ENCODE assay signal across 26 mouse cellular contexts in the genomic region with DNA sequence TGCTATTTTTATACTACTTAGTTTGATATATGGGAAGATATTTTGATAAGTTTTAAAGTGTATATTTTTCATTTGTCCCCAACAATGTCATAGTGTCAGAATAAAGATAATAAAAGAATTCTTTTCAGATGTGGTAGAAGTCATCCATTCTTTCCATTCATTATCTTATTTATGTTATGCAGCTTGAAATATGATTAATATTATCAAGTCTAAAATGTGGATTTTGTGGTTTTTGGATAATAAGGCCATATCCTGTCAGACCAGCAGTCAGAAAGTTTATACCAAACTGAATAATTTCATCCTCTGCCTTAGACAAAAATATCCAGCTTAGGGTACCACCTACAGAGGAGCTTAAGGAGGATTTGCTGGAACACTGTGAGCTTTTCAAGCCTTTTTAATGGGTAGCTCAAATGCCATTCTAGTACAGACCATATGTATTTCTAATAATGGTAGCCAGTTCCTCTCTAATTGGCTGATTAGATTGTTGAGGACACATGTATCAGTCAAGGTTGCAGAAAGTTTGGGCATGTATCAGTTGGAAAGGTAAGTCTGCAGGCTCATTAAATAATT.
"Had no signal": no experiment of that assay in that cellular context is flagged by ENCODE, and none has a peak within 500 bp of the region (broad histone marks: within the 10 kb centered on the region; RNA-seq: fewer than 3 reads in every experiment).

No protein-coding gene starts in this region.

- H3K9ac ChIP-seq: heart, embryonic 13.5 days; heart, embryonic 15.5 days; hindbrain, embryonic 13.5 days; hindbrain, embryonic 15.5 days; kidney, embryonic 15.5 days; limb, embryonic 13.5 days; limb, embryonic 15.5 days; liver, embryonic 12.5 days; liver, embryonic 14.5 days had no signal

- H3K4me1 ChIP-seq: heart, embryonic 13.5 days; heart, embryonic 15.5 days; hindbrain, embryonic 13.5 days; hindbrain, embryonic 15.5 days; kidney, embryonic 15.5 days; limb, embryonic 13.5 days; limb, embryonic 15.5 days; liver, embryonic 12.5 days had no signal

- DNase-seq: gastrocnemius, postnatal 14 days; gastrocnemius, postnatal 36 days; heart, adult 11 months; heart, adult 2 months; heart, postnatal 14 days; heart, postnatal 36 days; kidney, adult 11 months; kidney, adult 2 months; kidney, adult 9 months; kidney, postnatal 14 days; kidney, postnatal 36 days; layer of hippocampus, postnatal 36 days; left cerebral cortex, postnatal 4 days had no signal

- H3K4me2 ChIP-seq: heart, embryonic 11.5 days; heart, embryonic 13.5 days; heart, embryonic 15.5 days; hindbrain, embryonic 13.5 days; hindbrain, embryonic 15.5 days; kidney, embryonic 15.5 days; limb, embryonic 13.5 days; limb, embryonic 15.5 days; liver, embryonic 12.5 days had no signal

- H3K27me3 ChIP-seq: heart, embryonic 13.5 days; heart, embryonic 15.5 days; hindbrain, embryonic 13.5 days; hindbrain, embryonic 15.5 days; kidney, embryonic 15.5 days; limb, embryonic 13.5 days; limb, embryonic 15.5 days; liver, embryonic 12.5 days had no signal

- H3K27ac ChIP-seq: heart, adult 2 months; heart, embryonic 13.5 days; heart, embryonic 15.5 days; hindbrain, embryonic 13.5 days; hindbrain, embryonic 15.5 days; hindbrain, postnatal 0 days; kidney, embryonic 15.5 days; kidney, postnatal 0 days; limb, embryonic 13.5 days; limb, embryonic 15.5 days; liver, embryonic 12.5 days; liver, embryonic 14.5 days had no signal

- H3K36me3 ChIP-seq: heart, embryonic 13.5 days; heart, embryonic 15.5 days; hindbrain, embryonic 13.5 days; hindbrain, embryonic 15.5 days; kidney, embryonic 15.5 days; limb, embryonic 13.5 days; limb, embryonic 15.5 days; liver, embryonic 12.5 days had no signal

- ATAC-seq: hindbrain, postnatal 0 days; intestine, embryonic 16.5 days; liver, embryonic 12.5 days had no signal

- H3K4me3 ChIP-seq: heart, adult 2 months; heart, embryonic 13.5 days; heart, embryonic 15.5 days; hindbrain, embryonic 13.5 days; hindbrain, embryonic 15.5 days; kidney, embryonic 15.5 days; limb, embryonic 13.5 days; limb, embryonic 15.5 days; liver, embryonic 12.5 days had no signal

- H3K9me3 ChIP-seq: heart, embryonic 13.5 days; heart, embryonic 15.5 days; hindbrain, embryonic 13.5 days; hindbrain, embryonic 15.5 days; kidney, embryonic 15.5 days; limb, embryonic 13.5 days; limb, embryonic 15.5 days; liver, embryonic 12.5 days had no signal
